Mouse (Mus musculus): ENCODE data around the gene Lgi4. TPM values are rescaled to one million over a fixed set of nuclear protein-coding genes. Genes with fewer than 3 reads are reported as not detected.

Gene Lgi4
- polyA plus RNA-seq, 1 experiment from 2014 or later = 2.1 TPM

DNA sequence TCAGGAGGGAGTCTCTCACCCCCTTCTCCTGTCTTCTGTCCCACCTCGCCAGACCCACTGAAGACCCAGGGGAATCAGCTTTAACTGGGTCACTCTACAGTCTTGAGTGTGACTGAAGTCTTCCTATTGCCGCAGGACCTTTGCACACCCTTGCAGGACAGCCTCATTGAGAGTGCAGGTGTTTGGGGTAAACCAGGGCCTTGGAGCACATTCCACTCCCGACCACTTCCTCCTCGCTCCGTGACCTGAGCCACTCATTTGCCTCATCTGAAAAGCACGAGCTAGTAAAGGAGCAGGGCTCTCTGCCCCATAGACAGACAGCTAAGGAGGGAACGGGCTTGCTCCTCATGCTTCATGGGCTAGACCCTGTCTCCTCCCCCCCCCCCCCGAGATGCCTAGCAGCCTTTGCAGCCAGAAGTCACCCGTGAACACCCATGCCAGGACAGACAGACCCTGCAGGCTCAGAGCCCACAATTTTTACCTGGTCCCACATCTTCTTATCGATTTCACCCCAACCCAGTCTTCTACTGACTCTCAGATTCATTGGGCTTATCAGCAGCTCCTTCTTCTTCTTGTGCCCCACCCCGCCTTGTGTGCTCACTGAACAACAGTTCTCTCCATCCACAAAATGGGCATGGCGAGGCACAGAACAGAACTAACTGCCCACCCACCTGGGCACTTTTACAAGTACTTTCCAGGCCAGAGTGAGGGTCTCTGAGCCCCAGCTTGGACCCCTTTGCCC, 18.7 kb upstream of the Lgi4 start:
- Histone ChIP-seq H3K27ac (no peak overlapping the region), H3K4me2 (replicated peaks) (no peak overlapping the region), H3K27me3 (peaks cover 53% of the 10 kb centered on the region), H3K4me3 (no peak overlapping the region), H3K36me3 (no peaks in the 10 kb centered on the region), H3K9me3 (replicated peaks) (no peaks in the 10 kb centered on the region), H3K4me1 (peaks cover 11% of the 10 kb centered on the region), H3K9ac (no peak overlapping the region)
- WGBS = 83% methylated on average over 12 of the region's 12 CpGs
- ATAC-seq (ENCODE audit: low FRiP score) = no peak

DNA sequence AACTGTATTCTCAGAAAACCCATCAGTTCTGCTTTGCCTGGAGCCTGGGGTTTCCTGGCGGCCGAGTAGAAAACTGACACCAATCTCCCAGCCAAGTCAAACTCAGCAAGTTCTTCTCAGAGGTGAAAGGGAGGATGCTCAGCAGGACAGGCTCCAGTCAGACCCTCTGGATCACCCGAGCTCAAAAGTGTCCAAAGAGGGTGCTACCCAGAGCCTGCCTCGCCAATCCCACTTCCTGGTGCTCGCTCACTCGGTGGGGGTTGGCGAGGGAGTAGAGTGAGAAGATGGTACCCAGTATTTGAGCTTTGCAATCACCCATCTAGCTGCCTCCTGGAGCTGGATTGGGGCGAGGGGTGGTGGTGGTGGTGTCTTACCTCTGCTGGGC, 18.1 kb upstream of the Lgi4 start:
- no peak for ATAC-seq (ENCODE audit: low FRiP score)
- 35% methylated on average over 8 of the region's 8 CpGs for WGBS
- peaks cover 11% of the 10 kb centered on the region for H3K4me1 ChIP-seq
- H3K9me3 ChIP-seq (replicated peaks) = no peaks in the 10 kb centered on the region
- H3K27me3 ChIP-seq = peaks cover 55% of the 10 kb centered on the region
- H3K4me3 ChIP-seq = no peak overlapping the region
- H3K36me3 ChIP-seq = no peaks in the 10 kb centered on the region
- no peak overlapping the region for H3K27ac ChIP-seq
- H3K9ac ChIP-seq = no peak overlapping the region
- 0 out of 2 replicates have a peak overlapping the region, but pooled peaks have one; percentile 43 for H3K4me2 ChIP-seq (replicated peaks)

DNA sequence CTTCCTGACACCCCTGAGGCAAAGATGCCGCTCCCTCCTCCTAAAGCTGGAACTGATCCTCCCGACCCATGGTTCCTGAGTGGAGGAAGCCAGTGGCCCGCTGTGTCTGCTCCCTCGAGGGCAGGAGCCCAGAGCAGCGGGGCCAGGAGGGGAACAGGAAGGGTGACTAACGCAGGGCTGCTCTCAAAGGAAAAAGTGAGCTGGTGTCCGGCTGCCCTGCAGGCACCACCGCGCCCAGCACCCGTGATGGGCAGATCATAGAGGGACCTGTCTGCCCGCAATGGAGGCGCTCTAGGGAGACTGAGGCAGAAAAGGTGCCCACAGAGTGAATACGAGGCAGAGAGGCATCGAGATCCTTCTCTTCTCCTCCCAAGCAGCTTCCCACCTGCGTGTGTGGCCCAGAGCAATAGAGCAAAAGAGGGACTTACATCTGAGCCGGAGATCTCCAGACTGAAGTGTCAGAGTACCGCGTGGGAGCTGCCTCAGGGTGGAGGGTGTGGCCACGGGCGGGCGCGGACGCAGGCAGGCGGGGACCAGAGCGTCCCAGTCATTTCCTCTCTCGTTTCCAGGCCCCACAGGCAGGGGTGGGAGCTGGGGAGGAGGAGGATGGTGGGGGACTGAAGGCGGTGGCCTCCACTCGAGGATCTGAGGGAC, 17.4 kb upstream of the Lgi4 start:
- Histone ChIP-seq H3K27ac (no peak overlapping the region), H3K4me2 (replicated peaks) (peak overlapping the region; percentile 43), H3K27me3 (peaks cover 55% of the 10 kb centered on the region), H3K9me3 (replicated peaks) (no peaks in the 10 kb centered on the region), H3K4me1 (peaks cover 11% of the 10 kb centered on the region), H3K4me3 (peak overlapping the region; percentile 18), H3K9ac (peak overlapping the region; percentile 28; the same call in 1 of the 2 replicates), H3K36me3 (no peaks in the 10 kb centered on the region)
- 0 out of 2 replicates have a peak, but pooled peaks have one; percentile 32 for ATAC-seq (ENCODE audit: low FRiP score)
- WGBS = 6% methylated on average over 28 of the region's 28 CpGs

GRCm38 (mm10) chr7:31042431-31042910, 16.7 kb upstream of the Lgi4 start, which contains the start of gene Fxyd5:
TSS of gene Fxyd5 (minus strand) at chr7:31042481.
- Histone ChIP-seq H3K27me3 (peaks cover 60% of the 10 kb centered on the region), H3K36me3 (no peaks in the 10 kb centered on the region), H3K9ac (peak within 1 kb of the TSS; percentile 28; the same call in 1 of the 2 replicates), H3K27ac (no peak within 1 kb of the TSS), H3K4me1 (peaks cover 11% of the 10 kb centered on the region), H3K4me3 (peak within 1 kb of the TSS; percentile 18), H3K9me3 (replicated peaks) (no peaks in the 10 kb centered on the region), H3K4me2 (replicated peaks) (peak within 1 kb of the TSS; percentile 43)
- ATAC-seq (ENCODE audit: low FRiP score) = no peak
- 44% methylated on average over 10 of the region's 10 CpGs for WGBS

GRCm38 (mm10) chr7:31049135-31049845, 9.9 kb upstream of the Lgi4 start:
- H3K36me3 ChIP-seq = no peaks in the 10 kb centered on the region
- peaks cover 49% of the 10 kb centered on the region for H3K4me1 ChIP-seq
- peak overlapping the region; percentile 55; the same call in 1 of the 2 replicates for H3K9ac ChIP-seq
- H3K27ac ChIP-seq = peak overlapping the region; percentile 57
- peak; percentile 14 for ATAC-seq (ENCODE audit: low FRiP score)
- peak overlapping the region; percentile 32 for H3K4me3 ChIP-seq
- H3K27me3 ChIP-seq = peaks cover 83% of the 10 kb centered on the region
- WGBS = 22% methylated on average over 5 of the region's 5 CpGs
- peak overlapping the region; percentile 60 for H3K4me2 ChIP-seq (replicated peaks)
- H3K9me3 ChIP-seq (replicated peaks) = no peaks in the 10 kb centered on the region

DNA sequence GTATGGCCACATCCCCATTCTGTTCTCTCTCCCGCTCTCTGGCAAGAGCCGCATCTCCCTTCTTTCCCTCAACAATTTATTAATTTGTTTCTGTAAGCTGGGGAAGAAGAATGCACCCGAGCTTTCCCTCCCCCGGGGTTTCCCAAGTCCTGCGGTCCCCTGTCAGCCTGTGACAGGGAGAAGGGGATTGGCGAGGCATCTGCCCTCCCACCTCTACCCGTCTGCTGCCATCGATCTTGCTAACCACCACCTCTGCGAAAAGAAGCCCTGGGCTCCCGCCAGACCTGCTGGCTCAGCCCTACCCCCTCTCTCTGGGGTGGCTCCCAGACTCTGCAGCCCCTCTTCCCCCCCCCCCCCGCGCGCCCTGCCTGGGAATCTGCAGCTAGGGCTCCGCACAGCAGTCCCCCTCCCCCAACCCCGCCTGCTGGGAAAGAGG, 9.3 kb upstream of the Lgi4 start:
- peak; percentile 55 for ATAC-seq (ENCODE audit: low FRiP score)
- H3K4me2 ChIP-seq (replicated peaks) = peak overlapping the region; percentile 60
- 2% methylated on average over 12 of the region's 15 CpGs for WGBS
- H3K9me3 ChIP-seq (replicated peaks) = no peaks in the 10 kb centered on the region
- H3K36me3 ChIP-seq = no peaks in the 10 kb centered on the region
- H3K9ac ChIP-seq = peak overlapping the region; percentile 55
- peaks cover 54% of the 10 kb centered on the region for H3K4me1 ChIP-seq
- H3K27ac ChIP-seq = peak overlapping the region; percentile 57
- H3K4me3 ChIP-seq = peak overlapping the region; percentile 32
- peaks cover 83% of the 10 kb centered on the region for H3K27me3 ChIP-seq

GRCm38 (mm10) chr7:31050487-31050886, 8.7 kb upstream of the Lgi4 start:
- H3K9ac ChIP-seq = peak overlapping the region; percentile 55; the same call in 1 of the 2 replicates

GRCm38 (mm10) chr7:31050921-31051320, 8.2 kb upstream of the Lgi4 start:
- 0 out of 2 replicates have a peak overlapping the region, but pooled peaks have one; percentile 55 for H3K9ac ChIP-seq
- H3K36me3 ChIP-seq = no peaks in the 10 kb centered on the region
- no peak for ATAC-seq (ENCODE audit: low FRiP score)
- peaks cover 62% of the 10 kb centered on the region for H3K4me1 ChIP-seq
- H3K9me3 ChIP-seq (replicated peaks) = no peaks in the 10 kb centered on the region
- H3K27ac ChIP-seq = no peak overlapping the region
- peak overlapping the region; percentile 60 for H3K4me2 ChIP-seq (replicated peaks)
- peaks cover 75% of the 10 kb centered on the region for H3K27me3 ChIP-seq
- 2% methylated on average over 9 of the region's 9 CpGs for WGBS
- peak overlapping the region; percentile 32 for H3K4me3 ChIP-seq

More at GRCm38 (mm10) chr7:31050487-31050886, 8.7 kb upstream of the Lgi4 start:
- no peaks in the 10 kb centered on the region for H3K36me3 ChIP-seq
- peak overlapping the region; percentile 60 for H3K4me2 ChIP-seq (replicated peaks)
- H3K9me3 ChIP-seq (replicated peaks) = no peaks in the 10 kb centered on the region
- ATAC-seq (ENCODE audit: low FRiP score) = 0 out of 2 replicates have a peak, but pooled peaks have one; percentile 2
- H3K27me3 ChIP-seq = peaks cover 77% of the 10 kb centered on the region
- H3K4me1 ChIP-seq = peaks cover 61% of the 10 kb centered on the region
- H3K27ac ChIP-seq = peak overlapping the region; percentile 57; the same call in 1 of the 2 replicates
- 5% methylated on average over 6 of the region's 6 CpGs for WGBS
- H3K4me3 ChIP-seq = peak overlapping the region; percentile 32

DNA sequence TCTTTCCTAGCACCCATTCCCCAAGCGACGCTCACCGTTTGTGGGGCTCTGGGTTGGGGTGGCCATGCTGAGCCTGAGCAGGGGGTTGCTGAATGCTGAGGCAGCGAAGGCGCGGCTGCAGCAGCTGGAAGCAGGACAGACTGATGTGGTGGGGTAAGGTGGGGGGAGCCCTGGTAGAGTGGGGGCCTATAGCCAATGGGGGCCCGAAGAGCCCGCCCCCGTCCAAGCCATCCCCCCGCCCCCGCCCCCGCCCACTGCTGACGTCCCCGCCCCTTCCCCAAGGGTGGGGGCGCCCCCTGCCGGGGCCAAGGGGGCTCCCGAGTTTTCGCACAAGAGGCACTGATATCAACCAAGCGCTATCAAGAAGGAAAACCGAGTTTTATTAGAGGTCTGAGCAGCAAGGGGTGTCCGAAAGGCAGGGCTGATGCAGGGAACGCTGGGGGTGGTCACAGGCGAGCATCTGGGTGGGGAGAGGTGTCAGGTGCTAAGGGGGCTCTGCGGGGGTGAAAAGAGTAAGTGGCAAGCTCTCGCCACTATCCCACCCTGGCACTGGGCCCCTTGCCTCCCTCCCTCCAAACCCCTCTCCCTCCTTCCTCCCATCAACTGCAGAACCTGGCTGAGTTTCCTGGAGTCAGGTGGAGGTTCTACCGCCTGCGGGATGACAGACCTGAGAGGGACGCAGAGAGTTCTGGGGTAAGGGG, 7.7 kb upstream of the Lgi4 start, which contains the start of gene Fxyd7:
Fxyd7 (minus strand) TSS at position 147 of the 701 bp plus-strand sequence.
- peak; percentile 8; the same call in 1 of the 2 replicates for ATAC-seq (ENCODE audit: low FRiP score)
- Histone ChIP-seq H3K27ac (peak within 1 kb of the TSS; percentile 57), H3K9ac (peak within 1 kb of the TSS; percentile 55; the same call in 1 of the 2 replicates)

GRCm38 (mm10) chr7:31052251-31052635, 6.9 kb upstream of the Lgi4 start:
- peaks cover 62% of the 10 kb centered on the region for H3K4me1 ChIP-seq

More for the DNA sequence above, 7.7 kb upstream of the Lgi4 start, which contains the start of gene Fxyd7:
- WGBS = 2% methylated on average over 27 of the region's 28 CpGs
- Histone ChIP-seq H3K36me3 (no peaks in the 10 kb centered on the region), H3K9me3 (replicated peaks) (no peaks in the 10 kb centered on the region), H3K4me1 (peaks cover 62% of the 10 kb centered on the region), H3K4me3 (peak within 1 kb of the TSS; percentile 32), H3K27me3 (peaks cover 75% of the 10 kb centered on the region), H3K4me2 (replicated peaks) (peak within 1 kb of the TSS; percentile 60)

More at GRCm38 (mm10) chr7:31052251-31052635, 6.9 kb upstream of the Lgi4 start:
- Histone ChIP-seq H3K9me3 (replicated peaks) (no peaks in the 10 kb centered on the region), H3K4me2 (replicated peaks) (peak overlapping the region; percentile 60), H3K36me3 (no peaks in the 10 kb centered on the region), H3K27me3 (peaks cover 72% of the 10 kb centered on the region), H3K27ac (no peak overlapping the region), H3K9ac (peak overlapping the region; percentile 10; the same call in 1 of the 2 replicates), H3K4me3 (peak overlapping the region; percentile 32)
- WGBS = 3% methylated on average over 22 of the region's 22 CpGs
- ATAC-seq (ENCODE audit: low FRiP score) = no peak

All from hindbrain, embryonic 12.5 days (tissue).